Mouse (Mus musculus): ENCODE measurements around the gene Nr2f2.

Gene Nr2f2

DNA sequence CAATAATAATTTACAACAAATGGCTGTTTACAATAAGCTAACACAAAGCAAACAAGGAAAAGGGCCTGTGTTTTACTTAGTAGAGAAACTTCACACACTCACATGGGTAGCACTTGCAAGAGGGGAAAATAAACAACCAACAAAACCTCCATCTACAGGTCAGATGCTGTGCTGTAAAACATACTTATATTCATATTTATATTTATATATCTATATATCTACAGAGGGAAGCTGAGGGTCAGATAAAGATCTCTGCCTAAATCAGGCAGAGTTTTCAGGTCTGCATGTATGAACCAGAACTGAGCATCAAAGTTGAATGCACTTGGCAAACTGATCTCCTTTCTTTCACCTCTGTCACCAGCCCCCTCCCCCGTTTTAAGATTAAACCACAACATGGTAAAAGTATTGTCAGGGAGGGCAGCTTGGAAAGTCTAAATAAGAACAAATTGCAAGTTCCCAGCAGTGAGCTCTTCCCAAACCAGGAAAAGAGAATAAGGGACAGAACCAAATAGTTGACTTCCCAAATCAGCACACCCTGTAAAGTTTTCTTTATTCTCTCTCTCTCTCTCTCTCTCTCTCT lies 14.5 kb downstream of the Nr2f2 start:
- no peak for DNase-seq (ENCODE audit: low read depth, low spot score)

DNA sequence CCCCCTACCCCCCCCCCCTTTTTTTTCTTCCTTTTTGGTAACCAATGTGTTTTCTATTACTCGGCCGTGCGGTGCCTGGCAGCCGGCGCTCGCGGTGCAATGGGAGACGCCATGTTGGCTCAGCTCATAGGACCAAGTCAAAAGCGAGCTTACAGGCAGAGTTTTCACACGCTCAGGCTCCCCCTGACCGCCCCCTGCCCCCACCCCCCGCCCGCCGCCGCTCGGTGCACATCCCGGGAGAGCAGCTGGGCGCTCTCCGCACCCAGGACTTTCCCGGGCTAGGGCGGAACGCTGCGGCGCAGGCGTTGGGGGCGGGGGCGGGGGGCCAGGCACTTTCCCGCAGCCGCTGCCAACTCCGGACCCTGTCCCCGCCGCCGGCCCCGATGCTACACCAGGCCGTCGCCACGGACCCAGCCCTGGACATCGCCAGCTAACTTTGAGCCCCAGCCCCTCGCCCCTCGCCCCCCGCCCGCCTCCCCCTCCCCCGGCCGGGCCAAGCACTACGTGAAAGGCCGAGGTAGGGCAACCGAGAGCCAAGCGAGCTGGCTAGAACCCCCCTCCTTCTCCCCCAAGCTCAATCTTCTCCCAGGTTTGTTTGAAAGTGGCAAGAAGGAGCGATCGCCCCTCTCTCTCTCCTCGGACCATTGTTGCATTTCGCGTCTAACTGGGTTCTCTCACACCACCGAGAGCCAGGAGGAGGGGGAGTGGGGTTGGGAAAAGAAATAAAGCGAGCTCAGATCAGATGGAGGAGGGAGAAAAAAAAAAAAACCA lies 15.6 kb downstream of the Nr2f2 start:
- DNase-seq (ENCODE audit: low read depth, low spot score), result no peak

- no peak for DNase-seq (ENCODE audit: low read depth, low spot score)
Observed at GRCm38 (mm10) chr7:70349981-70350670, 16.4 kb downstream of the Nr2f2 start.

DNA sequence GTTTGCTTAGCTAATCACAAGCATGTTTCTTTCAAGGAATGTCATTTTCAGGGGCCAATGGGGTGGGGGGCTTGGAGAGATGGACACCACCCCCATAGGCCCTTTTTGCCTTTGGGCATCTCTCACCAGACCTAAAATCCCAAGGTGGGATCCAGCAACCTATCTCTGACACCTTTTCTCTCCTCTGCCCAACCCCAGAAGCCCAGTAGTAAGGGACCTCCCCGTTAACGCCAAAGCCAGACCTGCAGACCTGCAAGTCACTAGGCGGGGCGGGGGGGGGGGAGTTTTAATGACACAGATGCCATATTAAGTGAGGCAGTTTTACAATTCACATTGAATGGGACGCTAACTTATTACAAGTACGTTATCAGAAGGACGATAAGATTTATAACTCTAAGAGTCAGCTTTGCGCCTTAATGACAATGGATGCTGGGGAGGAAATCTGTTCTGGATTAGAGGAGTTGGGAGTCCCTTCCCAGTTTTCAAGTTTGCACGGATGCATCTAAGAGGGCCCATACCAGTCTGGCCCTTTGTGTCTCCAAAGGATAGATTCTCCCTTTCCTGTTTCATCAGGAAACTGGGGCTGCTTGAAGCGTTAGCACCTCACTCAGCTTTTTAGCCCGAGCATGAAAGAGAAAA lies 17.4 kb downstream of the Nr2f2 start:
- DNase-seq (ENCODE audit: low read depth, low spot score), result no peak

DNA sequence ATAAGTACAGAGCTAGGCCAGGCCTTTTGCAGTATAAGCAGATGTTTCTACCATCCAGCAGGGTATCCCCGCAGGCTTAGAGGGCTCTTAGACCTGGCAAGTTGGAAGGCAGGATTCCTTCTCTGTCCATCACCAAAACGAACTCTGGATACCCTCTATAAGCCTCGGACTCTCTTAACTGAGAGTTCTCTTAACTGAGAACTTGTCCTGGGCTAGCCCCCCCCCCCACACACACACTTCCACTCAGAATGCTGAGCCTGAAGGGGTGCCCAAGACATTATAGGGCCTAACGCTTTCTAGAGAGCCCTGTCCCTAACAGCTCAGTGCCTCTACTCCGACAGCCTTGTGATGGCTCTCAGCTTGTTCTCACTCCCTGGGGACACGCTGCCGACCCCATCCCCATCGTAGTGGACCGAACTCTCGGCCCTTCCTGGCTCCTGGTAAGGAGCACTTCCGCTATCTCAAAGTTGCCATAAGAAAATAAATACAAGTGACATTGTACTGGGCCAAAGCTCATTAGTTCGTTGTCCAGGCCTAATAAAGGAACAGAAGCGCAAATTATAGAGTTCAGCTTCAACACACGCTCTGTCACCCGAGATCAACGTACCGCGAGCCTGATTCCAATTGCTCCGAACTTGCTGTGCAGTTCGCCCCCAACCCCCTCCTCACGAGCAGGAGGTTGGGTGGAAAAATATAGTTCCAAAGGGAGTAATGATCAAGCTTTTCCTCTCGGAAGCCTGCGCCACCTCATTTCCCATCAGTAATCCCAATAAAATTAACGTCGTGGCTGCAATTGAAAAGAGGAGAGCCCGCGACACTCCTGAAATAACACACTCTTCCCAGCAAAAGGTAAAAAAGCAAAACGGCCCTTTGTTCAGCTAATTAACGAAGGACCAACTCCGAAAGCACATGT lies 18.2 kb downstream of the Nr2f2 start:
- no peak for DNase-seq (ENCODE audit: low read depth, low spot score)

GRCm38 (mm10) chr7:70347618-70347958 lies 18.9 kb downstream of the Nr2f2 start:
- DNase-seq (ENCODE audit: low read depth, low spot score), result no peak

GRCm38 (mm10) chr7:70346951-70347617 lies 19.5 kb downstream of the Nr2f2 start:
- no peak for DNase-seq (ENCODE audit: low read depth, low spot score)

DNA sequence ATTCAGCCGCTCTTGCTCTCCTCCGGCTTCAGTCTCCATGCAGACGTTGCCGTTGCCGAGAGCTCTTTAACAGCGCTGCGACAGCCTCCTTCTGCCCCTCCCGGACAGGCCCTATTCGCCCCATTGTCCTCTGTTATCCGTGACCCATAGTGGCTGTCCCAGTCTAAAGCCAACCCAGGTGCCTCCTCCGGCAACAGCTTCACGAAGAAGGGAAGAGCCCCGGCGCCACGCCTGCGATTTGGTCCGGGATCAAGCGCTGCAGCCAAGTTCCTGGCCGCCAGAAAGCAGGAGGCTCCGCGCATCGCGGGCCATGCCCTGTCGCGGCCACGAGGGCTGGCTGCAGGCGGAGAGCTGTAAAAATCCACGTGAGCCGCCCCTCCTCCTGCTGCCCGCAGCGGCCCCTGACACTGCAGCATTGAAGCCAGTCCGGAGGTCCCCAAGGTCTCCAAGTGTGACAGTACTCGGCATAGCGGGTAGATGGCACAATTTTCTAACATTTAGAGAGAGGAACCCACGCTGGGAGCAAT lies 20.5 kb downstream of the Nr2f2 start:
- DNase-seq (ENCODE audit: low read depth, low spot score), result peak; percentile 75

GRCm38 (mm10) chr7:70343426-70343825 lies 23.1 kb downstream of the Nr2f2 start:
- DNase-seq (ENCODE audit: low read depth, low spot score), result no peak

- no peak for DNase-seq (ENCODE audit: low read depth, low spot score)
Observed at GRCm38 (mm10) chr7:70342771-70343170, 23.8 kb downstream of the Nr2f2 start.

GRCm38 (mm10) chr7:70342076-70342475 lies 24.5 kb downstream of the Nr2f2 start:
- no peak for DNase-seq (ENCODE audit: low read depth, low spot score)

- DNase-seq (ENCODE audit: low read depth, low spot score), result no peak
Observed at GRCm38 (mm10) chr7:70339998-70340630, 26.4 kb downstream of the Nr2f2 start.

GRCm38 (mm10) chr7:70338265-70338640 lies 28.3 kb downstream of the Nr2f2 start:
- DNase-seq (ENCODE audit: low read depth, low spot score), result no peak

DNA sequence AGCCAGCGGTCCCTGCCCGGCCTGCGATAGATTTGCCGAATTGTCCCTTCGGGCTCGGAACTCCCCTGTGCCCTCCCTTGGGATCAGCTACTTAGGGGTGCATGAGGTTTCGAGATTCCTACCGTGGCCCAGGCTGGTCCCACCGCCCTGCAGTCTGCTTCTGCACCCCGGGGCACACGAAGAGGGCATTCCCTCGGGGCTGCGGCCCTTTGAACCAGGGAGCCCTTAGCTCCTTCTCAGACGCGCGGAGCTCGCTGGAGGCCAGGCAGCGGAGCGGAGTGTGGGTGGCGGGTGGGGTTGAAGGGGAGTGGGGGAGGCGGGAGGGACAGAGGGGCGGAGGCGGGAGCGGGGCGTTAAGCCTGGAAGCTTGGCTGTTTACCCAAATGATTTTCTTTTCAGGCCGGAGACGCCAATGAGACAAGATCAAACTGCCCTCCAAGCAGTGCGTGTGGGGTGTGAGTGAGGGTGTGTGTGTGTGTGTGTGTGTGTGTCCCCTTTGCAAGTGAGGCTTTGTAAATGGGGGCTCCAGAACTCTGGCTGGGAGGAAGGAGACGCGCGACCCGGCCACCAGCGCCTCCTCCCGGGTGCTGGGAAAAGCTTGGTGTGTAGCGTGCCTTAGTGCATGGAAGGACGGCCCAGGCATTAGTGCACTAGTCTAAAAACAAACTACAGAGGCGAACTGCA lies 28.8 kb downstream of the Nr2f2 start:
- DNase-seq (ENCODE audit: low read depth, low spot score), result no peak

- no peak for DNase-seq (ENCODE audit: low read depth, low spot score)
Observed at GRCm38 (mm10) chr7:70336571-70337240, 29.8 kb downstream of the Nr2f2 start.

- DNase-seq (ENCODE audit: low read depth, low spot score), result no peak
Observed at GRCm38 (mm10) chr7:70336126-70336525, 30.4 kb downstream of the Nr2f2 start.

DNA sequence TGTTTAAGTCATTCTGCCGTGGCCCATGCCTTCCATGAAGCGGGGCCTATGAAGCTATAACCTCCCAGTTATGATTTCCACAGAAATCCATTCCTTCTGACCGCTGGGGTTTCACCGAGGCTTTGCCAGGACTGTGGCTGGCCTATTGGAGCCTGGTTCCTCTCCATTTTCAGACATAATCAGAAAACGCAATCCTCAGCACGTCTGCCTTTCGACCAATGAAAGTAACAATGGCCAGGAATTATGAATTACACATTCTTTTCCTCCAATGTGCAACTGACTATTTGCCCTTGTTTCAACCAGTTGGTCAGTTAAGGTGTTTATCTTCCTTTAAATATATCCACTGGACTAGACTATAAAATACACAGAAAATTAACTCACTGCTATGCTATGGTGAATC lies 31.1 kb downstream of the Nr2f2 start:
- no peak for DNase-seq (ENCODE audit: low read depth, low spot score)

DNA sequence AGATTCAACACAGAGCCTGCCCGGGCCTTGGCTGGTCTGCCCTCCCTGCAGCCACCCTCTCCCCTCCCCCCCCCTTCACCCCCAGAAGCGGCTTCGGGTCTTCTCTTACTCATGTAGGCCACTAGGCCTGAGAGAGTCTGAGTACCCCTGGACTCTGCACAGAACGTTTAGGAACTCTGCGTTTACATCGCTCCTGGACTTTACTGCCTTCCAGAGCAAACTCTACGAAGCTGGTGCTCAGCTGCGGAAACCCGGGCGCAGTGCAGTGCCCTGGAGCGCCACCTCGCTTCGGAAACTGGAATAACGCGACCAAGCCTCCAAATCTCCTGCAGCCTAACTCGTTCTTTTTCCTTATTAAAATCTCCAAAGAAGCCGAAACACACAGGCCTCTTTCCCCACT lies 31.7 kb downstream of the Nr2f2 start:
- DNase-seq (ENCODE audit: low read depth, low spot score), result no peak

DNA sequence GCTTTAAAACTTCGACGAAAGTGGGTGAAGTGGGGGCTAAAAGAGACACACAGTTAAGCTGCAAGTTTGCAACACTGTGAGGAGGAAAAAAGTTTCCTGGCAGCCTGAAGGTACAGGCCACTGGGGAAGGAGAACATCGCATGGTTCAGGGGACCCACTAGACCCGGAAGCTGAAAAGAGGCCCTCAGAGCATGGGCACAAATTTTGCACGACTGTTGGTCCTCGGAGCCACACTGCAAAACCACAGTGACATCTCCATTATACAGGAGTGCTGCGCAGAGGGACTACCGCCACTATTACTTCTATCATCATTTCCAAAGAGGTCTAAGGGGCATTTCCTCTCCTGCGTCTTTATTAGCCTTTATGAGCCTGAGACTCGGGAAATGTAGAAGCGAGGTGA lies 32.7 kb downstream of the Nr2f2 start:
- no peak for DNase-seq (ENCODE audit: low read depth, low spot score)

Data from skeletal muscle tissue, adult 2 months (tissue).